Mouse (Mus musculus) erythroblast, embryonic 14.5 days (primary cell): ENCODE results near the gene Mfn2.

ENCODE experiments used
- GATA1 ChIP-seq: IDR thresholded peaks from 2 replicates; pipeline ENCODE4 v1.6.1; 2012; ENCODE audit warnings: low read length, inconsistent platforms, mixed read lengths
- TAL1 ChIP-seq: IDR thresholded peaks from 3 replicates; pipeline ENCODE4 v1.6.1; 2012; ENCODE audit warnings: low read length, inconsistent platforms, mixed read lengths

GRCm38 (mm10) chr4:147897348-147897747 lies 7.2 kb downstream of the Mfn2 start:
- no peak for TF ChIP-seq GATA1
- TF ChIP-seq TAL1, result no peak
